Mouse (Mus musculus): ENCODE data around the gene Zyg11a. TPM values are rescaled to one million over a fixed set of nuclear protein-coding genes. Genes with fewer than 3 reads are reported as not detected.
"Not testable (repeated sequence)": the region's sequence is repeated elsewhere in the genome, so short reads cannot be mapped to it uniquely, and the experiment has no call there.

Zyg11a gene
- total RNA-seq, 2 experiments from 2014 or later = 0.14 TPM; not detected in 1

- intact Hi-C loops (cut with DNase I); DNase-seq: not testable (repeated sequence)
Measured at GRCm38 (mm10) chr4:108155141-108155540, 62.7 kb downstream of the Zyg11a start.

GRCm38 (mm10) chr4:108145554-108145953 lies 72.3 kb downstream of the Zyg11a start:
- DNase-seq; intact Hi-C loops (cut with DNase I): not testable (repeated sequence)

GRCm38 (mm10) chr4:108144880-108145279 lies 73.0 kb downstream of the Zyg11a start, which contains the start of gene Scp2:
Gene Scp2, minus strand, starts transcription at chr4:108144998.
- intact Hi-C loops (cut with DNase I) = no loop called here
- DNase-seq = no peak

- intact Hi-C loops (cut with DNase I) = no loop called here
- no peak for DNase-seq
Measured at GRCm38 (mm10) chr4:108143778-108144177, 74.1 kb downstream of the Zyg11a start.

GRCm38 (mm10) chr4:108143178-108143577 lies 74.7 kb downstream of the Zyg11a start:
- intact Hi-C loops (cut with DNase I); DNase-seq: not testable (repeated sequence)

- intact Hi-C loops (cut with DNase I) = no loop called here
- DNase-seq = no peak
Measured at GRCm38 (mm10) chr4:108136938-108137337, 80.9 kb downstream of the Zyg11a start.

Other genes with a start within 250 kb of the Zyg11a start
- under 1 TPM; 0.27 to 0.33 TPM for gene Slc1a7, start 249.7 kb downstream of the Zyg11a start, total RNA-seq (2021)
- 10 to 100 TPM; 25.6 to 26.3 TPM for gene Podn, start 121.6 kb downstream of the Zyg11a start, total RNA-seq (2021)
- gene Scp2, start 73.0 kb downstream of the Zyg11a start, total RNA-seq (2021) = 100 to 1,000 TPM; 307 to 334 TPM
- gene Echdc2, start 52.6 kb downstream of the Zyg11a start, total RNA-seq (2021) = 10 to 100 TPM; 30.6 to 33.2 TPM
- gene Zyg11b, start 83.0 kb upstream of the Zyg11a start, total RNA-seq (2021) = 10 to 100 TPM; 37.8 to 39.9 TPM
- gene Coa7, start 110.1 kb upstream of the Zyg11a start, total RNA-seq (2021) = 10 to 100 TPM; 31.8 to 38.1 TPM
- not detected for gene Shisal2a, start 165.3 kb upstream of the Zyg11a start, total RNA-seq (2021)
- gene Gpx7, start 188.9 kb upstream of the Zyg11a start, total RNA-seq (2021) = 1 to 10 TPM; 8.9 to 9.9 TPM
- gene Tut4, start 241.4 kb upstream of the Zyg11a start, total RNA-seq (2021) = 10 to 100 TPM; 17.7 to 26.0 TPM